Mouse (Mus musculus): ENCODE data around the gene Myh9.

Myh9 gene

DNA sequence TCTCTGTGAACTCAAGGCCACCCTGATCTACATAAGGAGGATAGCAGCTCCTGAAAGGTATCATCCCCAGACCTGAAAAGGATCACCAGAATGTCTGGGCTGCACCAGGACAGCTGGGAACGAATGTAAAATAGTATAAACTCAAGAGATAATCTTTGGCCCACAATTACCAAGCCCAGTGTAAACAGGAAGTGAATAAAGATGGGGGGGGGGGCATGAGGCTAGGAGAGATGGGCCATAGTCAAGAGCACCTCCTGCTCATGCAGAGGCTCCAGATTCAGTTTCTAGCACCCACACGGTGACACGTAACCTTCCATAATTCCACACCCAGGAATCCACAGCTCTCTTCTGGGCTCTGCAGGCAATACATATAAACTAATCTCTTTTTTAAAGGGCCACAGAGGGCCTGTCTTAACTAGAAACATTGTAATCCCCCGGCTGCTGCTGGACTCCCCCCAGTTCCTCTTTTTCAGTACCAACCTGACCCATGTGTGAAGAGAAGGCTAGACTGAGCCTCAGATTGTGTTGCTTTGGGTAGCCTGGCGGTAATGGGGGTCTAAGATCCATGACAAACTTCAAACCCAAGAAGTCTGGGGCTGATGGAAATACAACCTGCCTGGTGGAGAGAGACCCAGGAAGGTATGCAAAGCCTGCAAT lies 11.4 kb downstream of the Myh9 start:
- no peak for DNase-seq (ENCODE audit: inconsistent age in 2 of 2, low spot score in 1 of 2)

DNA sequence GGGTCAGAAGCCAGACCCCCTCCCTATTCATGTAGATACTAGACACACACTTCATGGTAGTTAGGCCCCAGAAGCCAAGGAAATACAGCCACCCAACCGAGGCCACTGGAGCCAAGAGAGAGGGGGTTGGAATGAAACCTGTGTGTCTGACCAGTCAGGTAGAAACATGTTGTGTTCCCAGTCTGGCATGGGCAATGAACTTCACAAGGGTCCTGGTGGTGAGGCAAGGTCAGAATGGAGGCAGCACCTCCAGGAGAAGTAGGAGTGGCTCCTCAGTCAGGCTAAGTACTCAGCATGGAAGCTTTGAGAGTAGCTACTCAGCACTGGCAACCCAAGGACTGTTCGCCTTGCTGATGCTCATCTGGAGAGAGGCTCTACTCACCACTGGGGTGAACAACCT lies 12.4 kb downstream of the Myh9 start:
- no peak for DNase-seq (ENCODE audit: inconsistent age in 2 of 2, low spot score in 1 of 2)

DNA sequence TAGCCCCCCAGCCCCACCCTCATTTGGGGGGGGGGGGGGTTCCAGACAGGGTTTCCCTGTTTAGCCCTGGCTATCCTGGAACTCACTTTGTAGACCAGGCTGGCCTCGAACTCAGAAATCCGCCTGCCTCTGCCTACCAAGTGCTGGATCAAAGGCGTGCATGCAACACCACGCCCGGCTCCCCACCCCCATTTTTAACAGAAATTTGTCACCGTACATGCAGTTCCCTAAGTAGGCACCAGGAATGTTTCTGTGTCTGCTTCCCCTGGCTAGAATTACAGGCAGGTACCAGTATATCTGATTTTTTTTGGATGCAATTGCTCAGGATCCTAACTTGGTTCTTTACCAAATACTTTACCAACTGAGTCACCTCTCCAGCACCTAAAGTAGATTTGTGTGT lies 13.1 kb downstream of the Myh9 start:
- no peak for DNase-seq (ENCODE audit: inconsistent age in 2 of 2, low spot score in 1 of 2)

DNA sequence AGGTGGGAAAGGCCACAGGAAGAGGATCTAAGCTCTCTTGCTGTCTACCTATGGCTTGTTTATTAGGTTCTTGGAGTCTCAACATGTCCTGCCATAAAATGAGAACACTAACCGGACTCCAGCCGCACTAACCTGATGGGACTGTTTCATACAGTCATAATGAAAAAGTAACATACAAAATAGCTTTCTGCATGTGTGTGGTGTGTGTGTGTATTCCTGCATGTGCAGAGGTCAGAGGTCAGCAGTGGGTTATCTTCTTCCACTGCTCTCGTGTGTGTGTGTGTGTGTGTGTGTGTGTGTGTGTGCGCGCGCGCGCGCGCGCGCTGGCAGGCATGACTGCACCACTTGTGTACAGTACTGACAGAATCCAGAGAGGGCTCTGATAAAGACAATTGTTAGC lies 13.7 kb downstream of the Myh9 start:
- DNase-seq (ENCODE audit: inconsistent age in 2 of 2, low spot score in 1 of 2), result no peak

DNA sequence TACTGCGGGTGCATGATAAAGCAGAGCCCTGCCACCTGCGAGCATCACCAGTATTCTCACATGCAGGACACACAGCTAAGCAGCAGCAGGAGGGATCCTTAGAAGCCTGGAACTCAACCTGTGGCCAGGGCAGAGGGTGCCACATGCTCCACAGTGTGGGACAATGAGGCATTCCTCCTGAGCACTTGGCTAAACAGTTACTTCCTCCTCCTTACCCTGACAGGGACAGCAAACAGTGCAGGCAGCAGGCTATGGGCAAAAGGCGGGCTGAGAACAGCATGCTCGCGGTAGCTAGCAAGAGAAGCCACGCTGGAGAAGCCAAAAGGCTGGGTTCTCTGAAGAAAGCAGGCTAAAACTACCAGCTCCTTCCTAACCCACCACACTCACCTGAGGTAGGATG lies 14.2 kb downstream of the Myh9 start:
- peak in 1 of 2 experiments; percentile 59 for DNase-seq (ENCODE audit: inconsistent age in 2 of 2, low spot score in 1 of 2)

DNA sequence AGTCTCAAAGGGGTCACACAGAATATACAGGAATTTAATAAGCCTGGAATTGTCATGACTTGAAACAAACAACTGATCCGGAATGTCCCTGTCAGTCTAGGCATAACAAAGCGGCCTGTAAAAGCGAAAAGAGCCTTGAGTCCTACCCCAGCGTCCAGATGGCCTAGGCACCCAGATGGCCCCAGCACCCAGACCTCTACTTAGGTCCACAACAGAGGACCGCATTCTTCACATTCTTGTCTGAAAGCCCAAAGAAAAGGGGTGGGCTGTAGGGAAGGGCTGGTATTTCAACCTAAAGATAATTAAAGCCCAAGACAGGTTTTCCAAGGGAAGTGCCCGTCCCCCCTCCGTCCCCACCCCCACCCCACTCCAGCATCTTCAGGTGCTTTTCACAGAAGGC lies 14.6 kb downstream of the Myh9 start:
- DNase-seq (ENCODE audit: inconsistent age in 2 of 2, low spot score in 1 of 2), result peak in 1 of 2 experiments; percentile 64

DNA sequence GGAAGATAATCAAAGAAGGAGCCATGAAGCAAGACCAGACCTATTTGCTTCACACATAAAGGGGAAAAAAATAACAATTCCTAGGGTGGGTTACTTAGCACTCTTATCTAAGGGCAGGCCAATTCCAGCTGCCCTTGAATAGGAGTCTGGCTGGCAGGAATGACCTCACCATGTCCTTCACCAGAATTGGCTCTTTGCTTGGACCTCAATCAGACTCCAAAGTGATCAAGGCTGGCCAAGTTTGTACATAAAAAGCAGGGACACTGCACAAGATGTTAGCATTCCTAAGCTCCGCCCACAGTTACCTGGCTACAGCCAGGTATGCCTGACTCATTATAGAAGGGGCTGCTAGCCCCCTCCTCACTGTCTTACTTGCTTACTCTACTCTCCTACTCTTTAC lies 16.6 kb downstream of the Myh9 start:
- peak; percentile 77 to 91 for DNase-seq (ENCODE audit: inconsistent age in 2 of 2, low spot score in 1 of 2)

DNA sequence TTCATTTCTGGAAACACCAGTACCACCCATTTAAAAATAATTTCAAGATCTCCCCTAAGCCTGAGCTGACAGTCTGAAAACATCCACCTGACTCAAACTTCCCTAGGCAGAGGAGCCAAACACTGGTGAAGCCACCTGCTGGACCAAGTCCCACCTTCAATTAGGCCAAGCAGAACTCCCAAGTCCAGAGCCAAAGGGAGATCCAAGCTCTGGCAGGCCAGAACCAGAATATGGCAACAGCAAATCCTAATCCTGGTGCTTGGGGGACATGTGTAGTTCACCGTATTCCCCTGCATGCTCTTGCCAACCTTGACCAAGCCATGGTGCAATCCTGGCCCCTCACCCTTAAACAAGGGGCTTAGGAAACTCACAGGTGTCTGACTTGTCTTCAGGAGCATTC lies 17.7 kb downstream of the Myh9 start:
- DNase-seq (ENCODE audit: inconsistent age in 2 of 2, low spot score in 1 of 2), result peak in 1 of 2 experiments; percentile 62

DNA sequence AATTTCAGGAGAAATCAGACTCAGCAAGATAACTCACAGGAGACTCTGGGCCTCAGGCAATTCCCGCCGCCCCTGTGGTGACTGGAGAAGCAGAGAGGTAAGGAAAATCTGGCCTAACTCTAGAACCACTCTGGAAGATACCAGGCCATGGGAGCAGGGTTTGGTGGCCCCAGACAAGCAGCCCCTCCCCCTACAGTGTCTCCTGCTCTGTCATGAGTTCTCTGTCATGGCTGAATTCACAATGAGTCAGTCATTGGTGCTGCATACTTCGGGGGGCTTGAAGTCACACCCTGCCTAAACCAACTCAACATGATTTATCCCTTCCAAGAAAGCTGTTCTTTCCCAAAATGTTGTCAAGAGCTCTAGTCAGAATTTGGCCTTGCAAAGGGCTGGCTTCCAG lies 18.3 kb downstream of the Myh9 start:
- peak in 1 of 2 experiments; percentile 85 for DNase-seq (ENCODE audit: inconsistent age in 2 of 2, low spot score in 1 of 2)

DNA sequence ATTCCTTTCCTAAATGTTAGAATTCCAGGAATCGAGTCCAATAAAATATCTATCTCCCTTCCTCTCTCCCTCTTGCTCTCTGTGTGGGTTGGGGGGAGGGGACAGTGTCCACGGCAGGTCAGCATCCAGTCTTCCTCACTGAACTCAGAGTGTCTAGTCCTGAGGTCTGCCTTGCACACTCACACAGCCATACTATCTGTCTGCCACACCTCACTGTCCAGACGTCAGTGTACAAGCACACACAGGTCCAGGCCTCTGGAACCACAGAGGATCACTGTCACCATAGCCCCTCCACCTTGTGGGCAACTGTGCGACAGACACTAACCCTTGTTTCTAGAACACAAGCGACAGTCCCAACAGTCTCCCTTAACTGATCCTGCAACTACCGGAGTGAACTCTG lies 18.8 kb downstream of the Myh9 start:
- DNase-seq (ENCODE audit: inconsistent age in 2 of 2, low spot score in 1 of 2), result no peak

DNA sequence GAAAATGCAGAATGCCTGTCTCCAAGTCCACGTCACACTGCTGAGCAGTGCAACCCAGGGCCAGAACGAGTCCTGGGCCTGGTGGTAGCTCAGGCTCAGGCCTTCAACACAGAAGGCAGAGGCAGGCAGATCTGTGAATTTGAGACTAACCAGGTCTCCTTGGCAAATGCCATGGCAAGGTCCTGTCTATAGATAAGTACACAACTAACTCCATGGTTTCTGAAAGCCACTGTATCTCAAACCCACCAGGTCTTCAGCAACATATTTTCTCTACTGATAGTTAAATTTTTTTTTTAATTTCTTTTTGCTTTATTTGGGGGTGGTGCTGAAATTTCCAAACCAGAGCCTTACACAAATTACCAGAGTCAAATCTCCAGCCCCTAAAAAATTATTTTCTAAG lies 19.3 kb downstream of the Myh9 start:
- DNase-seq (ENCODE audit: inconsistent age in 2 of 2, low spot score in 1 of 2), result no peak

DNA sequence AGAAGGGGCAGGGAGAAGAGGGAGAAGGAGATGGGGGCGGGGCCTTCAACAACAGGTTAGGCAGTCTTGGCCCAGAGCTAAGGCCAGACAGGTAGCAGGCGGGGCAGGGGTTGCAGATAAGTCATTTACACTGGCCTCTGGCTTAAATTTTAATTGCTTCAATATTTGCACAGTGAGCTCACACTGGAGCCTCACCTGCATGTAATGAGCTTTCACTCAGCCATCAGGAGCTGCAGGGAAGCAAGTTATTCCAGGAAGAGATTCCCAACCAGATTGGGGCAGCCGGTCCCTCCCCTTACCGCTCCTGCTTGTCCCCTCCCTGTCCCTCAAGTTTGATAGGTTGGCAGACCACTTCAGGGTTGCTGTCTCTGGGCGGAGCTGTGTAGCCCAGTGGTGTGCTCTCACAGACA lies 19.9 kb downstream of the Myh9 start:
- DNase-seq (ENCODE audit: inconsistent age in 2 of 2, low spot score in 1 of 2), result peak in 1 of 2 experiments; percentile 61

DNA sequence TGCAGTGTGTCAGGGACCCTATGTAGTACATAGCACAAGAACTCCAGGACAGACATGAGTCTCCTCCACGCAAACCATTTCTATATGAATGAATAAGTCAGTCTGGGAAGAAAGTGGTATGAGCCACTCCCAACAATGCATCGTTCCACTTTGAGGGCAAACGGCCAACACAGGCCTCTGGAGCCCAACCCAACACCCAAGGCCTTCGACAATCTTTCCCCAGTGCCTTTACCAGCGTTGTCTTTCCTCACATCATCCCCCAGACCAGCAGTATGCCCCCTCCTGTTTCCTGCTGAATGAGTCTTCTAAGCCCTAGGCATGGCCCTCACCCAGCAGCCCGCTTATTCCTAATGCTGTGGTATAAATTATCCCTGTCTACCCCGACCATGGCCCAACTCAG lies 20.6 kb downstream of the Myh9 start:
- peak in 1 of 2 experiments; percentile 79 for DNase-seq (ENCODE audit: inconsistent age in 2 of 2, low spot score in 1 of 2)

DNA sequence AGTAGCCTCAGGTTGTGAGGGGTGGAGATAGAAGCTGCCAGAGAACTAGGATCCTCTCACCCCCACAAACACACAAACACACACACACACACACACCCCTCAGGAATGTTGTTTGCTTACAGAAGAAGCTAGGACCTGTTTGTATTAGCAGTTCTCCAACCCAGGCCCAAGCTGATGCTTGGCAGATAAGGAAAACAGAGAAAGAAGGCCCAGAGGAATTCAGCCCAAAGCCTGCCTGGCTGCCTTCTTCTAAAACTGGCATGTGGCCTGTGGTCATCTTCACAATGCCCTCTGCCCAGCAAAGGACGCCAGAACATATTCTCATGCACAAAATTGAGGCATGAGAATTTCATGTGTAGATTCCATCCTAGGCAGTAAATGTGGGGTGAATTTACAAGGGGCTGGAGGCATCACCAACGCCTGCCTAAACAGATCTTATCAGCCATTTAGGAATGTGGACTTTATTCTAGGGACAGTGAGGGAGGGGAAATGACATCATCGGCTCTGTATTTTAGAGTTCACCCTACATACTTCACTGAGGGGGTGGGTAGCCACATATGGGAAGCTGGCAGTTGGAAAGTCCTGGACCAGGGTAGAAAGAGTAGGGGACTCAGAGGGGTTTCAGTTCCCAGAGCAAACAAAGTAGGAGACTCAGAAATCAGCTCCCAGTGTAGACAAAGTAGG lies 21.4 kb downstream of the Myh9 start:
- DNase-seq (ENCODE audit: inconsistent age in 2 of 2, low spot score in 1 of 2), result peak in 1 of 2 experiments; percentile 62

DNA sequence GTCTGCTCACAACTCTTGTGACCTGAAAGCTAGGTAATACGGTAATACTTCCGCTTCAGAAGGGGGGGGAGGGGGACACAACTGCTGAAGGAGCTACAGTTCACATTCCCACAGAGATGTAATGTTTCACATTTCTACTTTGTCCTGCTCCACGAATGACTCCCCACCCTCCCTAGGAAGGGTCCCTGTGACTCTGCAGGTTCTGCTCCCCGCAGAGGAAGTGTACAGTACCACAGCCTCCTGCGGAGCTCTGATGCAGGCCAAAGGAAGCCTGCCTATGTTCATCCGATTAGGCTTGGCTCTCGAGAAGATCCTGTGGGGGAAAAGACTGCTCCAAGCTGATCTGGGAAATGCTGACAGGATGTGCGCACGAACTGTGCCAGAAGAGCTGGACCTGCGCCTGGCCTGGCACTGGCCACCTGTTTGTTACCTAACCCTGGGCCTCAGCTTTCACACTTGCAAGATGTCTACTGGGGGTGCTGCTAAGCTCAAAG lies 22.0 kb downstream of the Myh9 start:
- peak in 1 of 2 experiments; percentile 83 for DNase-seq (ENCODE audit: inconsistent age in 2 of 2, low spot score in 1 of 2)

DNA sequence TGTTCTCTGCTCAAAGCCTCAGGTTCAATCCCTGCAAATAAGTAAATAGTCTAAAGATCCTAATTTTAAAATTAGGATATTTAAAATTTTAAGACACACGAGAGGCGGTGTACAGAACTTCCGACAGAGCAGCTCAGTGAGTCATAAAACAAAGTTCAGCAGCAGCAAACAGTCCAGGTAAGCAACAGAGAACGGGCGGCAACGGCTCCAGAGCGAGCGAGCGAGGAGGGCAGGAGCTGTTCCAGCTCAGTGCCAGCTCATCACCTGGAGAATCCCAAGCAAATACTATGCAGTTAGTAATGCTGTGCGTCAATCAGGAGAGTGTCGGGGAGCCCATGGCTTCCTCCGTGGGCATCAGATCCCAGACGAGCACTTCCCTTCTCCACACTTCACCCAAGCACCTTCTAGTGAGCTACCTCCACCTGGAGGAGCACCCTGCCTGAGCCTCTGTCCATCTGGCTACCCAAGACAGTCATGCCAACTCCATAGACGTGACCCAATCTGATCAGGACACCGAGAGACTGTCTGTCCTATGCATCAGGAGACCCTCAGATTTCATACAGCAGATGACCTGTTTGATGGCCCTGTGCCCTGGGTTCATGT lies 23.3 kb downstream of the Myh9 start:
- DNase-seq (ENCODE audit: inconsistent age in 2 of 2, low spot score in 1 of 2), result no peak

DNA sequence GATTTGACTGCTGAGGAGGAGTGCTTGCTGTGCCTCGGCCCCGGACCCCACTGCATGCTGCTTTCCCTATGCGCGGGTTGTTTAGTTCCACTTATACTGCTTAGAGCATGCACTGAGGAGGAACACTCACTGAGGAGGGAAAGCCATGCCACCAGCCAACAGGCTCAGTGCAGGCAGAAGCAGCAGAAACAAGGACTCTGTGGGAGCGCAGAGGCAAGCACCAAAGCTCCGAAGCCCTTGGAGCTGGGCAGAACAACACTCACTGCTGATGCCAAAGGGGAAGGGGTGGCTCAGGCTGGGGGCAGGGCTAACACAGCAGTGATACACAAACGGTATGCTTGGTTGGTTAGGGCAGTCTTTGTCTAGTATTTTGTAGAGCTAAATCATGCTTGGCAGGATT lies 24.6 kb downstream of the Myh9 start:
- peak in 1 of 2 experiments; percentile 53 for DNase-seq (ENCODE audit: inconsistent age in 2 of 2, low spot score in 1 of 2)

DNA sequence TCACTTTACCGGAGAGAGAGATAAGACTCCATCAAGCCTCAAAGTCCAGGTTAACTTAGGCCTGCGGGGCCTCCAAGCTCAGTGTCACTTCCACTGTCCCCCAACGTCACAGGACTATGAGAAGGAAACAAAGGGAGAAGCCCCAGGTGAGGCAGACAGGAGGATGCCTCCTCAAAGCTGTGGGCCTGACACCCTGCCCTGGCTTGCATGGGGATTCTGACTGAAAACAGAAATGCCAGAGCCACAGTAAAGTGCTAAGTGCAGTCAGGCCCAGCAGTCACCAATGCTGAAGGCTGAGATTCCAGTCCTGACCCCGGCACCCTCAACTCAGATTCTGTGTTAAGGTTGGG lies 25.4 kb downstream of the Myh9 start:
- peak in 1 of 2 experiments; percentile 65 for DNase-seq (ENCODE audit: inconsistent age in 2 of 2, low spot score in 1 of 2)

DNA sequence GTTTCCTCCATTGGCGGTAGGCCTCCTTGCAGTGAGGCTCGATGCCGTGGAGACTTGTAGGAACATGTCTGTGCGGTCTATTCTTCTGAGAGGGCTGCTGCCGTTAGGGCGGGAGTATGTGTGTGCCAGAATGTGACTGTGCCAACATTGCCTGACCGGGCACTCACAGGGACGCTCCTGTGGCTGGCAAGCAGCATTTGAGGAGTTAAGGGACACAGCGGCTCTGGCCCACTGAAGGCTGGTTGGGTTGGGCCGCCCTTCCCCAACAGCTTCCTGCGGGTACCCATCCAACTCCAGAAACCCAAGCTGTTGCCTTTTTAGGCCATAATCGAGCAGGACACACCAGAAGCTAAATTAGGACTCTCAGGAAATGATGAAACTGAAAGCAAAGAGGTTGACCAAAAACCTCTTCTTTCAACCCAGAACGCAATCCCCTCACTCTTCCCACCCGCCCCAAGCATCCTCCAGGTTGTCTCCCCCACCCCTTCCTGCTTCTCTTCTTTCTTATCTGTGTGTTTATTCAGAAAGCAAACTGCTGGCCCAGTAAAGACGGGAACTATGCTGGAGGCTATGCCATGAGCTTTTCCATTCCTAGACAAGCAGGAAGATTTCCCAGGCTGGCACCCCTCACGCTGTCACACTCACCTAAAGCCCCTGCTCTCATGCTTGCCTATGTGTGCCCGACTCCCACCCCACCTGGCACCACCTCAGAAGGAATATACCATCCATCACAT lies 25.9 kb downstream of the Myh9 start:
- peak; percentile 60 to 79 for DNase-seq (ENCODE audit: inconsistent age in 2 of 2, low spot score in 1 of 2)

DNA sequence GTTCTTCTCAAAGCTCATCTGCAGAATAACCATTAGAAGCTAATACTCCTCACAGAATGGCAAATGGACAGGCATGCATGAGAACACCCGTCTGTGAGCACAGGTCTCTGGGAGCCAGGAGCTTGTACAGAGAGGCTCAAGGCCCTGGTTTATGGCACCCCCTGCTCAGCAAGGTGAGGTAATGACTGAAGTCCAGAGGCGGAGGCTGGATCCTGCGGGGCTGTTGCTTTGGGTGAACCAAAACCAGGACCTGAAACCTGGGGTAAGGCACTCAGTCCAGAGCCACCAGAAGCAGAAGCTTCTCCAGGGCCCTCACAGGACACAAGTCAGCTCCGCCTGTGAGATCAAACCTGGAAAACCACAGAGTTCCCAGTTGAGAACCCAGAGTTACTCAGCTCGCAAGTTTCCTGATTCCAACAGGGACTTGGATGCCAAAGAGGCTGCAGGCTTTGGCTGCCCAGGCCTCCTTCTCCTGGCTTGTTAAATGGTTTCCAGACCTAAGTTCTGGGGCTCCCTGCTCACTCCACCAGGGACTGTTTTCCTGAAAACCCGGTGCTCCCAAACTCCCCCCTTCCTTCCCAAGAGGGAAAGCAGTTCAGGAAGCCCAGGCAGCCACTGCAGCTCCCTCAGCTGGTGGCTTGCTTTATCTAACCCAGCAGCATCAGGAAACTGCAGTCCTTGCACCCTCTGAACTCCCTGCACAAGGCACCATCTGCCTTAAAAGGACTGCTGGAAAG lies 28.2 kb downstream of the Myh9 start:
- DNase-seq (ENCODE audit: inconsistent age in 2 of 2, low spot score in 1 of 2), result peak in 1 of 2 experiments; percentile 67

DNA sequence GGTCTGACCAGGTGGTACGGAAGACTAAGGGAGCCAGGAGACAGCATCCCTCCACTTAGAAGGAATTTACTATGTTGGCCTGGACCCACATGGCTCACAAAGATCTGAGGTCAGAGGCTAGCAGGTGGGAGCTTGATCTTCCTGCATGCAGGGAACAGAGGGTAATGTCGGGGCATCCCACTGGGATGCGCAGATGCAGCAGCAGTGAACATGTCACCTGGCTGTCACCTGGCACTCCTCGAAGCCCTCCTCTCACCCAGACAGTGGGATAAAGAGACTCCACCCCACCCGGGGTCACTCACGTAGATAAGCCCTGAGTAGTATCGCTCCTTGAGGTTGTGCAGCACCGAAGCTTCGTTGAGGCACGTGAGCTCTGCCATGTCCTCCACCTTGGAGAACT lies 29.4 kb downstream of the Myh9 start:
- no peak for DNase-seq (ENCODE audit: inconsistent age in 2 of 2, low spot score in 1 of 2)
